Mouse (Mus musculus): ENCODE results near the gene Smim12. TPM values are rescaled to one million over a fixed set of nuclear protein-coding genes. Genes with fewer than 3 reads are reported as not detected.

Gene Smim12
- polyA plus RNA-seq, 1 experiment from 2014 or later, result 60.3 TPM

DNA sequence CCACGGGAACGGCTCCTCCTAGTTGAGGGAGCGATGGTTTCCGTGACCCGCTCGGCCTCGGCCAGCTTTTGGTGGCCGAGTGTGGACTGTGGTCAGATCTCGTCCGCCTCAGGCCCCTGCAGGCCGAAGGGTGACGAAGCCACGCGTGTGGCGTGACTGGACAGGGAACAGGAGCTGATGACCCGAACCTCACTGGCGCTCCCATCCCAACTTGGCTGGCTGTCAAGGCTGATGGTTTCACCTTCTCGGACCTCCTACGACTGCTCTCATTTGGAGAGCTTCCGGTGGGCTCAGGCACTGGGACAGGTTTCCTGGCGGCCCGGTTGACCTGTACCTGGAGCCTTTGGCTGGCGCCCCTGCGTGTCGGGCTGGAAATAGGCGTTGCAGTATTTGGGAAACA is 369 bp downstream of the Smim12 start:
- peak overlapping the region; percentile 83 for H3K4me2 ChIP-seq (ENCODE audit: low read length)
- H3K9me3 ChIP-seq (ENCODE audit: control insufficient read depth, low read length), result no peaks in the 10 kb centered on the region
- peak overlapping the region; percentile 35; the same call in 1 of the 2 replicates for H3K27ac ChIP-seq (ENCODE audit: low read depth)

GRCm38 (mm10) chr4:127249701-127250349 is 6.2 kb downstream of the Smim12 start:
- WGBS, result 3% methylated on average over 5 of the region's 5 CpGs
- H3K36me3 ChIP-seq (ENCODE audit: control insufficient read depth, insufficient read depth, low read length), result peaks cover 22% of the 10 kb centered on the region
- ATAC-seq (replicated peaks; ENCODE audit: low FRiP score, low TSS enrichment, low read depth) (peak; percentile 85), DNase-seq (ENCODE audit: low spot score) (peak; percentile 92)
- H3K27ac ChIP-seq (ENCODE audit: low read depth), result no peak overlapping the region
- no peaks in the 10 kb centered on the region for H3K27me3 ChIP-seq (replicated peaks; ENCODE audit: control insufficient read depth, insufficient read depth, low read length)
- H3K4me1 ChIP-seq (replicated peaks; ENCODE audit: control insufficient read depth, insufficient read depth, low read length), result no peaks in the 10 kb centered on the region
- H3K9ac ChIP-seq (ENCODE audit: low read length), result no peak overlapping the region
- H3K4me3 ChIP-seq (ENCODE audit: low read depth, low read length), result no peak overlapping the region
- no peak overlapping the region for H3K4me2 ChIP-seq (ENCODE audit: low read length)
- no peaks in the 10 kb centered on the region for H3K9me3 ChIP-seq (ENCODE audit: control insufficient read depth, low read length)

More for the DNA sequence above, 369 bp downstream of the Smim12 start:
- H3K4me3 ChIP-seq (ENCODE audit: low read depth, low read length), result peak overlapping the region; percentile 100
- ATAC-seq (replicated peaks; ENCODE audit: low FRiP score, low TSS enrichment, low read depth), result no peak; the same call in 1 of the 2 replicates
- 0 out of 2 replicates have a peak, but pooled peaks cover 3% of the 10 kb centered on the region for H3K27me3 ChIP-seq (replicated peaks; ENCODE audit: control insufficient read depth, insufficient read depth, low read length)
- under 1% methylated on average over 26 of the region's 26 CpGs for WGBS
- peaks cover 22% of the 10 kb centered on the region for H3K36me3 ChIP-seq (ENCODE audit: control insufficient read depth, insufficient read depth, low read length)
- H3K4me1 ChIP-seq (replicated peaks; ENCODE audit: control insufficient read depth, insufficient read depth, low read length), result peaks cover 6% of the 10 kb centered on the region
- H3K9ac ChIP-seq (ENCODE audit: low read length), result peak overlapping the region; percentile 93
- no peak for DNase-seq (ENCODE audit: low spot score)

DNA sequence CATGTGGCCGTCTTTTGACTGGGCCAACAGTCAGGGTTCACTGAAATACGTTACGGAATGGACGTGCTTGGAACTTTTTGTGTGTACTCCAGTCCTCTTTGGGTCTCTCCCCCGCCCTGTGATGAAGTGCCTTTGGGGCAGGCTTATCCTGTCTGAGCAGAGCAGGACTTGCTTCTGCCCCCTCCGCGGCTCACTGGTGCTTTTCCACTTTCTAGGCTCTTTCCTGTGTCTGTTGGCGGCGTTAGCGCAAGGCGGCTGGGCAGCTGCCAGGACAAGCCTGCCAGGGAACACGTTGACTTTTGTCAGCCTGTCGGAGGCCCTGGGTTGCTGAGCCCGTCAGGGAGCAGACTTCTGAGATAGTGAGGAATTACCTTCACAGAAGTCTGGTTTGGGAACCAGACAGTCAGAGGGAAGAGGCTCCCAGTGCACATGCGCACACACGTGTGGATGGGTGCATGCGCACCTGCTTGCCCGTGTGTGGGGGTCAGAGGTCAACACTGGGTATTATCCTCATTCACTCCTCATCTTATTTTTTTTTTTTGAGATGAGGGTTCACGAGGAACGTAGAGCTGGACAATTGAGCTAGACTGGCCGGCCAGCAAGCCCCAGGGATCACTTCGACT is 8.5 kb downstream of the Smim12 start:
- H3K27ac ChIP-seq (ENCODE audit: low read depth), result no peak overlapping the region
- ATAC-seq (replicated peaks; ENCODE audit: low FRiP score, low TSS enrichment, low read depth), result no peak
- 59% methylated on average over 22 of the region's 22 CpGs for WGBS
- no peaks in the 10 kb centered on the region for H3K9me3 ChIP-seq (ENCODE audit: control insufficient read depth, low read length)
- no peaks in the 10 kb centered on the region for H3K27me3 ChIP-seq (replicated peaks; ENCODE audit: control insufficient read depth, insufficient read depth, low read length)
- no peak overlapping the region for H3K4me2 ChIP-seq (ENCODE audit: low read length)
- H3K9ac ChIP-seq (ENCODE audit: low read length), result no peak overlapping the region
- H3K36me3 ChIP-seq (ENCODE audit: control insufficient read depth, insufficient read depth, low read length), result peaks cover 16% of the 10 kb centered on the region
- DNase-seq (ENCODE audit: low spot score), result no peak
- no peak overlapping the region for H3K4me3 ChIP-seq (ENCODE audit: low read depth, low read length)
- H3K4me1 ChIP-seq (replicated peaks; ENCODE audit: control insufficient read depth, insufficient read depth, low read length), result no peaks in the 10 kb centered on the region

DNA sequence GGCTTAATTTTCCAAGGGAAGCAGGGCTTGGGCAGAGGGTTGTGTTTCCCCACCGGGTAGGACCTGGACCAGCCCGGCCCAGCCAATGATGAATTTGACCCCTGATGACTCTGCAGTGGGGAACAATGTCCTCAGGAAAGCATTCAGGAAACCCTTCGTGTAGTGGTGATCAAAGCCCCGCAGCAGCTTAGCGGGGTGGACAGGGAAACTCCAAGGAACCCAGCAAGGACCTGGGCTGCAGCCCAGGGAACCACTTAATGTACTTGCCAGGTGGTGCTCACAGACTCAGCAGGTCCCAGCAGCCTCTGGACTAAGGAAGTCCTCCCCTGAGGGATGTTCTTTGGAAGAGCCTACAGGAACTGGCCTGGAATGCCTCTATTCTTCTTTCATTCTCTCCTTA is 13.2 kb downstream of the Smim12 start:
- Histone ChIP-seq H3K4me1 (replicated peaks; ENCODE audit: control insufficient read depth, insufficient read depth, low read length) (no peaks in the 10 kb centered on the region), H3K4me3 (ENCODE audit: low read depth, low read length) (no peak overlapping the region), H3K4me2 (ENCODE audit: low read length) (no peak overlapping the region), H3K27ac (ENCODE audit: low read depth) (no peak overlapping the region), H3K9ac (ENCODE audit: low read length) (no peak overlapping the region), H3K27me3 (replicated peaks; ENCODE audit: control insufficient read depth, insufficient read depth, low read length) (no peaks in the 10 kb centered on the region), H3K9me3 (ENCODE audit: control insufficient read depth, low read length) (no peaks in the 10 kb centered on the region), H3K36me3 (ENCODE audit: control insufficient read depth, insufficient read depth, low read length) (no peaks in the 10 kb centered on the region)
- no peak for ATAC-seq (replicated peaks; ENCODE audit: low FRiP score, low TSS enrichment, low read depth)
- WGBS, result 68% methylated on average over 5 of the region's 5 CpGs
- DNase-seq (ENCODE audit: low spot score), result no peak

GRCm38 (mm10) chr4:127258186-127258897 is 14.8 kb downstream of the Smim12 start:
- H3K9ac ChIP-seq (ENCODE audit: low read length), result no peak overlapping the region
- H3K4me2 ChIP-seq (ENCODE audit: low read length), result no peak overlapping the region
- H3K9me3 ChIP-seq (ENCODE audit: control insufficient read depth, low read length), result no peaks in the 10 kb centered on the region
- H3K36me3 ChIP-seq (ENCODE audit: control insufficient read depth, insufficient read depth, low read length), result no peaks in the 10 kb centered on the region
- DNase-seq (ENCODE audit: low spot score), result no peak
- WGBS, result 42% methylated on average over 12 of the region's 12 CpGs
- no peak for ATAC-seq (replicated peaks; ENCODE audit: low FRiP score, low TSS enrichment, low read depth)
- no peak overlapping the region for H3K4me3 ChIP-seq (ENCODE audit: low read depth, low read length)
- no peak overlapping the region for H3K27ac ChIP-seq (ENCODE audit: low read depth)
- H3K4me1 ChIP-seq (replicated peaks; ENCODE audit: control insufficient read depth, insufficient read depth, low read length), result no peaks in the 10 kb centered on the region
- no peaks in the 10 kb centered on the region for H3K27me3 ChIP-seq (replicated peaks; ENCODE audit: control insufficient read depth, insufficient read depth, low read length)

GRCm38 (mm10) chr4:127261601-127262000 is 18.0 kb downstream of the Smim12 start:
- H3K27ac ChIP-seq (ENCODE audit: low read depth), result no peak overlapping the region
- no peaks in the 10 kb centered on the region for H3K27me3 ChIP-seq (replicated peaks; ENCODE audit: control insufficient read depth, insufficient read depth, low read length)
- ATAC-seq (replicated peaks; ENCODE audit: low FRiP score, low TSS enrichment, low read depth) (no peak), DNase-seq (ENCODE audit: low spot score) (no peak)
- H3K9me3 ChIP-seq (ENCODE audit: control insufficient read depth, low read length), result no peaks in the 10 kb centered on the region
- no peak overlapping the region for H3K4me3 ChIP-seq (ENCODE audit: low read depth, low read length)
- no peak overlapping the region for H3K4me2 ChIP-seq (ENCODE audit: low read length)
- no peak overlapping the region for H3K9ac ChIP-seq (ENCODE audit: low read length)
- peaks cover 4% of the 10 kb centered on the region; the same call in 1 of the 2 replicates for H3K4me1 ChIP-seq (replicated peaks; ENCODE audit: control insufficient read depth, insufficient read depth, low read length)
- 89% methylated on average over 14 of the region's 14 CpGs for WGBS
- no peaks in the 10 kb centered on the region for H3K36me3 ChIP-seq (ENCODE audit: control insufficient read depth, insufficient read depth, low read length)

DNA sequence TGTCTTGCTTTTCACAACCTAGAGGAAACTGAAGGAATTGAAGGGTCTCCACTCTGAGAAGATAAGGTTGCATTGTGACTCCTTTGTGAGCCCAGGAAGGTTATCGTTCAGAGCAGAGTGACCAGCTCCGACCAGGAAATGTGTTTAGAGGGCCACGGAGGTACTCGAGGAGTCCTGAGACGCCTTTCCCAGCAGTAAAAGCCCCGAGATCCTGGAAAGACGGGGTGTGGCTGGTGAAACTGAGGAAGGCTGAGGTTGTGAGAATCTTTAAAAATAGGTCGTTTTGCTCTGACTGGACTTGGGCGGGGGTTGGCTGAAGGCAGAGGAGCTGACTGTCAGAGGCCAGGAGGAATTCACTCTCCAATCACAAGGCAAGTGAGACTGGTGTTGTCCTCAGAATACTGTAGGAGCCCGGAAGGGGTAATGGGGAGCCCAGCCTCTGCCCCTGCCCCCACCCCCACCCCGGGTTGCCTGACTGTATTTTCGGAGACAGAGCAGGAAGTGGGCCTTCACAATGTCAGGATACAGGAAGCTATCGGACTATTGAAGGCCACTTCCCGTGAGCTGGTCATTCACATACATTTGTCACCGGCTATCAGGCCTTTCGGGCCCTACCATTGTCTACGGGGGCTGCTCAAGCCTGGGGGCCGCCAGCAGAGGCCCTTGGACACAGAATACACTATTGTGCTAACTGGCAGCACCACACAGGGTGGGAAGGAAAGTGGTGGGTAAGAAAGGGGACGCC is 20.0 kb downstream of the Smim12 start:
- Histone ChIP-seq H3K4me3 (ENCODE audit: low read depth, low read length) (no peak overlapping the region), H3K4me2 (ENCODE audit: low read length) (no peak overlapping the region), H3K9ac (ENCODE audit: low read length) (no peak overlapping the region), H3K27ac (ENCODE audit: low read depth) (peak overlapping the region; percentile 51; the same call in 1 of the 2 replicates), H3K27me3 (replicated peaks; ENCODE audit: control insufficient read depth, insufficient read depth, low read length) (no peaks in the 10 kb centered on the region), H3K4me1 (replicated peaks; ENCODE audit: control insufficient read depth, insufficient read depth, low read length) (peaks cover 4% of the 10 kb centered on the region; the same call in 1 of the 2 replicates), H3K36me3 (ENCODE audit: control insufficient read depth, insufficient read depth, low read length) (no peaks in the 10 kb centered on the region), H3K9me3 (ENCODE audit: control insufficient read depth, low read length) (no peaks in the 10 kb centered on the region)
- DNase-seq (ENCODE audit: low spot score) (no peak), ATAC-seq (replicated peaks; ENCODE audit: low FRiP score, low TSS enrichment, low read depth) (no peak)
- 62% methylated on average over 19 of the region's 19 CpGs for WGBS

GRCm38 (mm10) chr4:127264183-127264554 is 20.6 kb downstream of the Smim12 start:
- no peak overlapping the region for H3K4me2 ChIP-seq (ENCODE audit: low read length)
- WGBS, result 46% methylated on average over 5 of the region's 5 CpGs
- no peak overlapping the region; the same call in 1 of the 2 replicates for H3K27ac ChIP-seq (ENCODE audit: low read depth)

More at GRCm38 (mm10) chr4:127264183-127264554, 20.6 kb downstream of the Smim12 start:
- Histone ChIP-seq H3K4me1 (replicated peaks; ENCODE audit: control insufficient read depth, insufficient read depth, low read length) (peaks cover 4% of the 10 kb centered on the region; the same call in 1 of the 2 replicates), H3K27me3 (replicated peaks; ENCODE audit: control insufficient read depth, insufficient read depth, low read length) (no peaks in the 10 kb centered on the region), H3K4me3 (ENCODE audit: low read depth, low read length) (no peak overlapping the region), H3K9me3 (ENCODE audit: control insufficient read depth, low read length) (no peaks in the 10 kb centered on the region), H3K9ac (ENCODE audit: low read length) (no peak overlapping the region), H3K36me3 (ENCODE audit: control insufficient read depth, insufficient read depth, low read length) (no peaks in the 10 kb centered on the region)
- DNase-seq (ENCODE audit: low spot score) (no peak), ATAC-seq (replicated peaks; ENCODE audit: low FRiP score, low TSS enrichment, low read depth) (no peak)
